Mouse (Mus musculus) lung, postnatal 4 days (tissue): ENCODE measurements around the gene Gm5129.
"Not testable (repeated sequence)": the region's sequence is repeated elsewhere in the genome, so short reads cannot be mapped to it uniquely, and the experiment has no call there.

Experiments
- DNase-seq, 2 experiments: peaks; one replicate each; pipeline ENCODE4 v3.0.0; 2021

Gm5129 gene

DNA sequence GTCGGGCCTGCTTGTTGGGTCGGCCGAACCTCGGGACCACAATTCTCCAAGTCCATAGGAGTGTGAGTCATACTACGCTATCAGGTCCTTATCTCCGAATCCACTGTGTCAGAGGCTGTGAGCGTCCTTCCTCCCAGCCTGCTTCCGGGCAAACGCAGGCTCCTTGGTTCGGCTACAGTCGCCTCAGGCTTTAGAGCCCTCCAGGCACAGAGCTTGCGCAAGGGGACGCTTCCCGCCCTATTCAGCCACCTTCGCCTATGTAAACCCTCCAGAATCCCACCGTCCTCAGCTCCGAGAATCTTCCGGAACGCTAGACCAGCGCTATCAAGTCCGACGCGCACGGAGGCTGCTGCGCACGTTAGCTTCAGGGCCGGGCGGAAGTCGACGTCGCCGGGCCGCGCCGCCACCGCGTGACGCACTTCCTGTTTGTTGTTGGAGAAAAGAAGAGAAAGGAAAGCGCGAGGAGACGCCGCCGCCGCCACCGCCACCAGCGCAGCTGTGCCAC, at the start of gene Gm5129, which contains the start of gene Dnajb6:
Gene Gm5129, minus strand, starts transcription at position 380 of the 505 bp plus-strand sequence.
Gene Dnajb6, plus strand, starts transcription at position 132 of the 505 bp plus-strand sequence.
- DNase-seq: peak; percentile 97 to 98

DNA sequence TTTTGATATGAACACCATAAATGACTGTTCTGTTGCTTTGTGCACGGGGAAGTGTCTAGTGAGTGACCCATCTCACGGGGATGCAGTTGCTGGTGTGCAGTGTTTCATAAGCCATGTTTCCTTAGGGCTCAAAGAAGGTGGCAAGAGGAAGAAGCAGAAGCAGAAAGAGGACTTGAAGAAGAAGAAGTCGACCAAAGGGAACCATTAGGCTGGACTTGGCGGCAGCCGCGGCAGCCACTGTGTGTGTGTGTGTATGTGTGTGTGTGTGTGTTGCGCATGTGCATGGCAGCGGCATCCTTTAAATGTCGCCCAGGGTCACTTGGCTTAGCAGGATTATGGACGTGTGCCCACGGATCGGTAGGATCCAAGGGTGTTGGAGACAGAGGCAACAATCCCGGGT, 49.2 kb upstream of the Gm5129 start:
- not testable (repeated sequence) for DNase-seq

DNA sequence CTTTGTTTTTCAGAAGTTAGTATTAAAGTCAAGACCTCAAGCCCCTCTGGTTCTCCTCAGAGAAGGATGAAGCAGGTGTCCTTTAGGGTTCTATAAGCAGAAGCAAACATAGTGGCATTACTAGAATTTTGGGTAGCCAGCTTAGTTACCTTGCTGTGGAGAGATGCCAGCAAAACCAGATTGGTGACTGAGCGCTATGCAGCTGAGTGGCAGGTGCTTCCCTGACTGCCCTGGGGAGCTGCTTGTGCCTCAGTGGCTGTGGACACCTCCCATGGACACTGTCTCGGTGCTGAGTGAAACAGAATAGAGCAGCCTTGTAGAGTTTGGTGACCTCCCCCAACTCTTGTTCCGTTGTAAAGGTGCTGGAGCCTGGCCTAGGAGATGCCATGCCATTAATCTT, 46.5 kb upstream of the Gm5129 start:
- DNase-seq: no peak

DNA sequence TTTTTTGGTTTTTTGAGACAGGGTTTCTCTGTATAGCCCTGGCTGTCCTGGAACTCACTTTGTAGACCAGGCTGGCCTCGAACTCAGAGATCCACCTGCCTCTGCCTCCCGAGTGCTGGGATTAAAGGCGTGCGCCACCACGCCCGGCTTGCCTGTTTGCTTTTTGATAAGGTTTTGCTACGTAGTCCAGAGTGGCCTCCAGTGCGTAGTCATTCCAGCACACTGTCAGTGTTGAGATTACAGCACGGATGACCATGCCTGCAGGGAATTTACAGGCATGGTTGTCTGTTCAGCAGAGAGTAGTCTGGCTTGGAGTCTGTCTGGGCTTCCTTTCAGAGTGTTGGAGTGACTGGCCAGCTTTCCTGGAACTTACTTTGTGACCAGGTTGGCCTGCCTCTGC, 44.0 kb upstream of the Gm5129 start:
- DNase-seq: not testable (repeated sequence)

DNA sequence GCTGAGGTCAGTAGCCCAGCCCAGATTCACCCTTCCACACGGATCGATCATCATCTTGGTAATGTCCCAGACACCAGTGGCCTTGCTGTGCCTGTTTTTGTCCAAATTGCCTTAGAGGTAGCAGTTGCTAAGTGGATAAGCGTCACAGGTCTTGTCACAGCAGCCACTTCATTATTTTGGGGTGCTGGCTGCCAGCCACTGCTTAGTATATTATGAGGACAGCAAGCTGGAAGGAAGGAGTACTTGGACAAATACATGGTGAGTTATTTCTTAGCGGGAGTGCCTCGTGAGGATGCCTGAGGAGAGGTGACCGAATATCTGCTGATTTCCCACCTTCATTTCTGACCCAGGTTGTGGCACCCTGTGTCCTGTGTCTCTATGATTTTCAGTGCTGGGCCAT, 42.3 kb upstream of the Gm5129 start:
- DNase-seq: no peak

DNA sequence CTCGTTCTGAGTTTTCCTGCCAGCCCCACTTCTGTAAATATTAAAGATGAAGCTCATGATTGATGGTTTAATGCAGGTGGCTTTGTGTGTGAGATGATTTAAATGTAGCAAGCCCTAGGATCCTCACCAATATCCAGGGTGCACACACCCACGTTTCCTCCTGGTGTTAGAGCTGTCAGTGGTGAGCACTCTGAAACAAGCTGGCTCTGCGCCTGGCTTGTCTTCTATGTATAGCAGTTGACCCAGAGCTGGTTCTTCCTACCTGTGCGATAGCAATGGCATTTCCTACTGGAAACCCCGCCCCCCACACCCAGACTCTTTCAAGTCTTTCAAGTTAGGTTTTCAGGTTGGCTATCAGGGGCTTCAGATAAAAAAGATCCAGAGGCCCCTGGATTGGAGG, 39.7 kb upstream of the Gm5129 start:
- DNase-seq: no peak

DNA sequence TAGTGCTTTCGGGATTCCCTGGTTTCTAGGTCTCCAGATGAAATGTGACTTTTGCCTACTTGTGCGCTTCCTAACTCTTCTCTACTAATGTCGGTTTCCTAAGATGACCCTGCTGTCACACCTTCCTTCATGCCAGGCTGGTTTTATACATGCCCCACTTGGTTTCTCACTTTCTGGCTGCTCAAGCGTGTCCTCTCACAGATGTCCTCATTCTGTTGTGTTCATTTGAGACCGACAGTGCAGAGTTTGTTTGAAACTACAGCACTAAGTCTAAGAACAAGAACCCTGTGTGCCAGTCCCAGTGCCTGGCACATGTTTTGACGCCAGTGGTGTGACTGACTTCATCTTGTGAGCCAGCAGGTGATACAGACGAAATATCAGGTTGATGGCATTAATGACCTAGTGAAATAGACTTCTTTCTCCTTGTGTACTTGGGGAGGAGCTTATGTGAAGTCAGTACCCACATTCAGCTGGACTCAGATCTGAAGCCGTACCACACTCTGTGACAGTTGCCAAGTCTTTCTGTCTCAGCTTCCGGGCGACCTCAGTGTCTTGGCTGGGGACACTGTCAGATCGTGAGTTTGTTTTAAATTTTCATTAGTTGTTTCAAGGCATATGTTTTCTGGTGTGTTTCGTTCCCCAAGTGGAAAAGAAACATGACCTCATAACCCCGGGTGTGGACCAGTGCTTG, 37.9 kb upstream of the Gm5129 start:
- DNase-seq: no peak

DNA sequence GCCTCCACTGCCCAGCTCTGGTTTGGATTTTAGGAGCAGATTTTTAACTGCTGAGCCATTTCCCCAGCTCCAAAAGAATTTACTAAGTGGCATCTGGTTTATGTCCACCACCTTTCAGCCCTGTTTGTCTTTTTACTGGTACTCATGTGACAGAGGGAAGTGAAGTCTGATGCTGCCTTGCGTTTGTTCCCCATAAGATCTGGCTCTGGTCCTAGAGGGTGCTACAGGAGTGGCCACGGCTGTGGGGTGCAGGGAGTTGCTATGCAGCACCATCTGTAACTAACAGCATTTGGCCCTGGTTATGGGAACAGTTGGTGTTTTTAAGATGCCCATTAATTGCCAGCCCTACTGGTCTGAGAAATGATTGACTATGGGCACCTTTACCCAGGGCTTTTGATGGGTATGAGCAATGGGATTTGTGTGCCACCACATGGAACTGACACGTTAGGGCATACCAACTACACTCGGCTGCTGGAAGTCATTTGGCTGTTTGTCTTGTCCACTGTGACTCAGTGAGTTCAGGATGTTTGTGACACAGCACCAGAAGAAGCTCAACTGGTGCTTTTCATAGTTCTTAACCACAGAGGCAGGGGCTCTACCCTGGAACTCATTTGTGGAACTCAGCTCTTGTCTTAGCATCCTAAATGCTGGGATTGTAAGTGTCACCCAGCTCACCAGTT, 37.1 kb upstream of the Gm5129 start:
- no peak for DNase-seq

DNA sequence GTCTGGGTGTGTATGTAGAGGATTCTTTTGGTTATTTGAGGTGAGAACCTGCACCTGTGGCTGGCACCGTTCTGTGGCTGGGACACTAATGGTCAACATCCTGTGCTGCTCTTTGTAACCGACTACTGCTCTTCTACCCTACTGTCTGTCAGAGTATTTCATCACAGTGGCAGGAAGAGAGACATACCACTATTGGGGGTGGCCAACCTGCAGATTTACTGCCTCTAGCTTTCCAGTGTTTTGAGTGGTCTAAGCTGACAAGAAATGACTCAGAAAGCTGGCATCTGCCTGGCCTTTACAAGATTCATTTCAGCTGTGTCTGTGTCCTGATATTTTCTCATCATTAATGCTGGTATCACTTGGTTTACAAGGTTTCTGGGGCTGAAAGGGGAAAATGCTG, 36.3 kb upstream of the Gm5129 start:
- no peak for DNase-seq

DNA sequence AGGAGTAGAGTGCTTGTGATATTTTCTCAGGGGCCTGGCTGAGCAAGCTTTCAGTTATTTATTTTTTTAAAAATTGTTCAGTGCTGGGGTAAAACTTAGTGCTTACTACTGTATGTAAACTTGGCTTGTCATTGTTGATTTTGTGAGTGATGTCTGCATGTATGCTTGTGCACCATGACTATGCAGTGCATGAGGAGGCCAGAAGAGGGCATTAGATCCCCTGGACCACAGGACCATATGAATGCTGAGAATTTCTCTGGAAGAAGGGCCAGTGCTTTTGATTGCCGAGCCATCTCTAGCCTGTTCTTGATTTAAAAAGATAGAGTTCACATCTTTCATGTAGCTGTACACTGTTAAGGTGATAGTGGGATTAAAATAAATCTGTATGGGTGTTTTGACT, 35.2 kb upstream of the Gm5129 start:
- DNase-seq: no peak

DNA sequence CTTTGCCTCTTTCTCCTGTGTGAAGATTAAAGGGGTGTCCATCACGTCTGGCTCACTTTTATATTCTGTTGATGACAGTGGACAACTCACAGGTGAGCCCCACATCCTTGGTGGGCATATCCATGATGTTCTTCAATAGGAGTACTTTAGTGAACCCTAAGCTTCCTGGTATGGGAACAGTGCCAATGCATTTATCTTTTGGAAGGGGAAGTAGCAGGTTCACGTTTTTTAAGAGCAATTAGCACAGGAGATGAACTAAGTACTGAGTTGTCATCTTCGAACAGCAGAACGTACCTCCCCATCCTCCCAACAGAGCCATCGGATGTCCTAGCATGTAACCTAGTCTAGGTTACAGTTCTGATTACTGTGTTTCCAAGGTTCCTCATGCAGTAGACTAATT, 23.6 kb upstream of the Gm5129 start:
- no peak for DNase-seq

DNA sequence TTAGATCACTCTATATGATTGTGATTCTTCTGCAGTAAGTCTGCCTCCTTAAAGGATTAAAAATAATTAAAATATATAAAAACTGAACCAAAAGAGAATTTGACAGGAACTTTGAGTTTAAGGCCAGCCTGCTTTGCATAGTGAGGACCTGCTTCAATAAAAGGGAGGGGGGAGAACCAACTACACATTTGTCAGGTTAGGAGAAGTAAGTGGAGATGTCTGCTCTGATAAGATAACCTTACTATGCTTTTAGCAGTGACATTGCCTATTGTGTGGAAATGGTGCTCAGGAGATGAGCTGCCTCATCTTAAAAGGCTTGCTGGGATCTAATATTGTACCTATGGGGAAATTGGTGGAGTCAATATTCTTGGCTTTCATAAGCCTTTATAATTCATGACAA, 17.2 kb upstream of the Gm5129 start:
- no peak for DNase-seq

DNA sequence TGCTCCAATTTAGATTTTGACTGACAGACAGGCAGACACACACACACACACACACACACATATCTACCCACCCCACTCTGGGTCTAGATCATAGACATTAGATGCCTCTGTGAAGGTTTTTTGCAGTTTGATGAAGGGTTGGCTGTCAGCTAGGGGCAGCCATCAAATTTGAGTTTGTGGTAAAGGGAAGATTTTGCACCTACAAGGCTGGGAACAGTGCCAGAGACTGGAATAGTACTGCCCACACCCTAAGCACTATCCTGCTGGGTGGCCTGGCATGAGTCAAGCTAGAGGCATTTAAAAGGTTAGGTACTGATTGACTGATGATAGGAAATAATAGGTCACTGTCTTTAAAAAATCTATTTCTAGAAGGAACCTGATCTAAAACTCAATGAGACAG, 15.6 kb upstream of the Gm5129 start:
- no peak for DNase-seq

DNA sequence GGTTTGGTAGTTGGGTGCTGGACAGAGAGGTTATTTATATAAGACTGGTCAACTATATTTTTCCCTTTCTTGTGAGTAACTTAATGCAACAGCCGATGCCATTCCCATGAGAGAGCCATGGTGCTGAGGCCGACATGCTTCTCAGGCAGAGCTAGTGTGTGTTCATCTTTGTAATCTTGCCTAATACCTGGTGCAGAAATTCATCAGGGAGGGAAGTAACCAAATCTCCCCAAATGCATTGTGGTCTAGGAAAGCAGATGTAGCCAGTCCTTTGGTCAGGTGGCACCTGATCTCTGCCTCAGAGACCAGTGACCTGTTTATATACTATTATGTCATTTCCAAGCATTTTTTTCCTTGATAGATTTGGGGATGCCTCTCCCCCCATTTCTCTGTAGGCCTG, 11.9 kb upstream of the Gm5129 start:
- no peak for DNase-seq

DNA sequence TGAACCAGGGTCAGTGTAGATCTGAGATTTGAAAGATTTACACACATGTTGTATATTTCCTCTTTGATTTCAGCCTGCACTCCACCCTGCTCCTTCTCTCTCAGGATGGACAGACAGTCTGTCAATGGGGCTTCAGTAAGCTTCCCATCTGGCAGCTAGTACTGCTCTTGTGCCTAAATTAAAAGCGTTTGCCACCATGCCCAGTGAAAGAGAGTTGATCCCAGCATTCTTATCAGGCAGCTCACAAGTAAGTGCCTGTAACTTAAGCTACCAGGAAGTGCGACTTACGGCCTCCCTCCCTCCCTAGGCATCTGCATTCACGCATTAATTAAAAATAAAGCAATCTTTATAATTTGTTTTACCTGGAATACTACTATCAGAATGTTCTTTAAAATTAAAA, 5.4 kb upstream of the Gm5129 start:
- no peak for DNase-seq

DNA sequence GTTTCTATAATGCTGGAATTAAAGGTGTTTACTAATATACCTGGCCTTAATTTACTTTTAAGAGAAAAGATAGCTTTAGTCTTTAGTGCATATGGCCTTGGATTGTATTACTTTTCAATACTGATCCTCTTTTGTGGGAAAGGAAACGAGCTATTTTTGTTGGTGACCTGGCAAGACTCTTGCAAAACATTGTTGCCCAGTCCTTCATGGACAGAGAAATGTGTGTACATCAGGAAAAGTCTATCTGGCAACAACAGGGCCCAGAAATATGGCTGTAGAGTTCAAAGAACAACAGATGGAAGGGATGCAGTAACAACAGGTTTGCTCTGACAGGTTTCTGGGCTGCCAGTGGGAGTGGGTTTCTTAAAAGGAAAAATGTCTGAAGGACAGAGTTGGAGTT, 4.9 kb upstream of the Gm5129 start:
- no peak for DNase-seq

DNA sequence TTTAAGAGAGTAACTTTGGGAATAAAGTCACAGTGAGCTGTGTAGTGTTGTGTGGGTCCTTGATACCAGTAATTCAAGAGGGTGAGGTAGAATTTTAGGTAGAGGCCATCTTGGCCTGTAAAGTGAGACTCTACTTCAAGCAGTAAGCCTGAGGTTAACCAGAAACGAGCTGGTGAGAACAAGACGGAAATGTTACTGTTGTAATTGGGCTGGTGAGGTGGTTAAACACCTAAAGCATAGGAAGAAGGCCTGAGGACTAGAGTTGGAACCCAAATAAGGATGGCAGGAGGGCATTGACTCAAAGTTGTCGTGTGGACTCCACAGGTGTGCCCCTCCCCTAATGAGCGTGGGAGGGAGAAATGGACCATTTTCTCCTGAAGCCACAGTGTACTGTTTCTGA, 2.3 kb upstream of the Gm5129 start:
- DNase-seq: no peak

DNA sequence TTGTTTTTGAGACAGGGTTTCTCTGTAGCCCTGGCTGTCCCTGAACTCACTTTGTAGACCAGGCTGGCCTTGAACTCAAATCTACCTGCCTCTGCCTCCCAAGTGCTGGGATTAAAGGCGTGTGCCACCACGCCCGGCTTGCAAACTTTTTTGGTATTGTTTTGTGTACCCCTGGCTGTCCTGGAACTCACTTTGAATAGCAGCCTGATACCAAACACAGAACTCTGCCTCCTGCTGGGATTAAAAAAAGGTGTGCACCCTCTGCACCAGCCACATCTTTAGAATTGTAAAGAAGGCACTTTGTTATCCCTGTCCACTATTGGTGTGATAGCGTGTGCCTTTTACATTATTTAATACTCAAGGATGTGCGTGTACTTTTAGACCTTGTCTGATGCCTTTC, 1.7 kb upstream of the Gm5129 start:
- DNase-seq: no peak

DNA sequence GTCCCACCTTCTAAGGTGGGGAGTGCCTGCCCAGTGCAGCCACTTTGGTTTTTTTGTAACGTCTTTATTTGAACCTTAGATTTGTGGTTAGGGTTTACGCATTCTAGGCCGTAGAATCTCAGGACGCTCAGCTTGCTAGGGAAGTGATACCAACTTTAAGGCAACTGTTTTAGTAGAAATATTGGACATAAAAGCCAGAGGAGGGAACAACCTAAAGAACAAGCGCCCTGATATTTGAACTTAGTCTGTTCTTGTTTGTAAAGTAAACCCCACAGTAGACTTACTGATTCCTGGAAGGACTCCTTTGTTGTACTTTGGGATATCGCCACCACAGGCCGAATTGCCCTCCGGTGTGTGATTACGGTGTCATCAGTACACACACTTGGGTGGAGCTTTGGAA, 1.2 kb upstream of the Gm5129 start:
- DNase-seq: no peak

DNA sequence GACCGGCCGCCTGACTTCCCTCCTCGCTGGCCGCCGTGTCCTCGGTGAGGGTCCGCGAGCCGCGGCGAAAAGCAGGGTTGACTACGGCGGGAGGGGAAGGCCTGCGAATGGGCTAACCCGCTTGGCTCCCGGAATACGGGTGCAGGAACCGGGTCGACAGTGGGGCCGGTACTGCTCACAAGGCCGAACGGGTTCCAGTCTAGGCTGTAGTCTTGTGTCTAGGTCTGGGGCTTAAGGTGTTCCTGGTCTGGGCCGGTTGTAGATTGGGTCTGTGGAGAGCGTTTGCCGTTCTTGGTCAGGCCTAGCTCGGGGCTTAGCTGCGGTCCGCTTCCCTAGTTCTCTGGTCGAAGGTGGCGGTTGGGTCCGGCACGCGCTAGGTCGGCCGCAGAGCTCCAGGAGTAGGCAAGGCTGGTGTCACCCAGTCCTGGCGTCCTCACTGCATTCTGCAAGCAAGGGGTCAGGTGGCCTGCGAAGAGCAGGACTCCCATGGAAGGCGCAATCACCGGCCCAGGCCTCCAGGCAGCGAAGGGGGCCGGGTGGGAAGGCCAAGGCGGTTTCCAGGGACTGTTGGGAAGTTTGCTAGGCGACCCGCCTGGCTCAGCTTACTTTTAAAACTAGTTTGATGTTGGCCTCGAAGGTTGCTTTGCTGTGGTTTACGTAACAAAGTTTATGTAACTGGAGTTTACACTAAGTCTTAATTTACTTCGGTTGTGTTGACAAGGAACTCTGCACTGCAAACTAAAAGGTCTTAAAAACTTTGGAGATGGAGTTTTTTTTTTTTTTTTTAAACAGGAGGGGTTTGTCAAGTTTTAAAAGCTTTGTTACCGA, 551 bp upstream of the Gm5129 start:
- peak; percentile 71 to 74 for DNase-seq

DNA sequence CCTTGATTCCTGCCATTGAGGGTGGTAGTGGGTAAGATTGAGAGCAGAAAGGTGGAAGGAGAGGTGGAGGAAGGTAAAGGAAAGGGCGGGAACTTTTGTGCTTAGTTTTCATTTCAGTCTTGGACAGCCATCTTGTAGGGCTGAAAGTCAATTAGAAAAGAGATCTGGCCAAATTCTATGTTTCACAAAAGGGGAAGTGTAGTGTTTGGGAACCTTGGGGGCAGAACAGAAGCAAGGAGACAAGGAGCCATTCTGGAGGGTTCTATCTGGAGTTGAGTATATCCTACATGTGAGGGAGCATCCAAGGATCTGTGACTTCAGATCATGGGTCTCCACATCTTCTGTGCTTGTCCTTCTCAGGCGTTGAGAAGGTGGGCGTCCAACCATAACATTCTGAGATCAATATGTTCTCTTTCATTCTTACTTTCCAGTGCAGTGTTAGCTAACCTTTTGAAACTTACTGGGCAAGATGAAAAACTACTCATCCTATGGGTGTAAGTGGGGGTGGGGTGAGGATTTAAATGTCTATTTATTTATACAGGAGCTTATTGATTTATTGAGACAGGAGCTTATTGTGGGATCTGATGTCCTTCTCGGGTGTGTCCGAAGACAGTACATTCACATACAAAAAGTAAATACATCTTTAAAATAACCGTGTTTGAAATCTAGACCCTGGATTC, 765 bp downstream of the Gm5129 start:
- no peak for DNase-seq

DNA sequence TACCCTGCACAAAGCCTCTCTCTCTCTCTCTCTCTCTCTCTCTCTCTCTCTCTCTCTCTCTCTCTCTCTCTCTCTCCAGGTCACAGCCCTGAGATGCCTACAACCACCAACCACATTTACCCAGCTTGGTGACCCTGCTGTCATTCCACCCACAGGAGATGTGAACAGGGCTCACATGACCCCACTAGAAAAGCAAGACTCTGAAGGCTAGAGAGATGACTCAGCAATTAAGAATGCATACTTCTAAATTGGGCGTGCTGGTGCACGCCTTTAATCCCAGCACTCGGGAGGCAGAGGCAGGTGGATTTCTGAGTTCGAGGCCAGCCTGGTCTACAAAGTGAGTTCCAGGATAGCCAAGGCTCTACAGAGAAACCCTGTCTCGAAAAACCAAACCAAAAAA, 9.7 kb downstream of the Gm5129 start:
- not testable (repeated sequence) for DNase-seq

DNA sequence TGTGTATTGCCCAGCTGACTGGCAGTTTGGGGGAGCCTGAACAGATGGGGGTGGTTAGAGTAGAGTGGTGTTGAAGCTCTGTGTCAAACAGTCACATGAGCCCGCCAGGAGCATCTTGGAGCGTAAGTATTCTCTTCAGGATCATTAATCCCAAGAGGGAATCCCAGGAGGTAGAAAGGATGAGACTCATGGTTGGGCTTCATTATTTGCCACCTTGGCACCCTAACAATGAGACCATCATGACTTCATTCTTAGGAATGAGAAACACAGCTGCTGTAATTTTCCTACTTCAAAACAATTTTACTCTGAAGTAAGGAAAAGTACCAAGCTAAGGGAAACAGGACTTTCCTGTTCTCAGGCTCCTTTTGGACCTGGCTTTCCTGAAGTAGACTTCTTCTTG, 10.4 kb downstream of the Gm5129 start:
- DNase-seq: no peak
